Mouse (Mus musculus) stomach, postnatal 0 days (tissue): ENCODE measurements at regions not wholly inside any gene's neighbourhood (a gene's known extent, or its start where the extent isn't known, plus 50 kb on each side); places are given as distances from the start of the nearest gene placed in this dataset.

Source experiments
- ATAC-seq: fragments of 200-750 bp; cut with Nextera tagmentation; 2 replicates; pipeline ENCODE4 v1.8.0; 2017; ENCODE audit not compliant: low FRiP score, low TSS enrichment
- DNase-seq: peaks from one replicate; pipeline ENCODE4 v3.0.0-alpha.2; 2016; ENCODE audit warnings: low spot score
- H3K27ac ChIP-seq: fragments of 300-500 bp; sonication (generic); replicated peaks from 2 replicates; pipeline ENCODE4 v1.5.1; 2014; ENCODE audit warnings: mild to moderate bottlenecking, control low read depth
- H3K27me3 ChIP-seq: fragments of 300-500 bp; sonication (generic); 2 replicates; pipeline ENCODE4 v1.6.1; 2014; ENCODE audit warnings: low read length; ENCODE audit not compliant: control insufficient read depth, insufficient read depth
- H3K36me3 ChIP-seq: fragments of 300-500 bp; sonication (generic); 2 replicates; pipeline ENCODE4 v1.6.1; 2014; ENCODE audit warnings: low read length, mixed read lengths; ENCODE audit not compliant: control insufficient read depth, insufficient read depth
- H3K4me1 ChIP-seq: fragments of 300-500 bp; sonication (generic); replicated peaks from 2 replicates; pipeline ENCODE4 v1.6.1; 2014; ENCODE audit warnings: antibody characterized with exemption; ENCODE audit not compliant: control insufficient read depth, insufficient read depth
- H3K4me2 ChIP-seq: fragments of 300-500 bp; sonication (generic); replicated peaks from 2 replicates; pipeline ENCODE4 v1.6.1; 2014; ENCODE audit warnings: low read depth, mild to moderate bottlenecking, control low read depth, moderate library complexity
- H3K4me3 ChIP-seq: fragments of 300-500 bp; sonication (generic); 2 replicates; pipeline ENCODE4 v1.5.1; 2014; ENCODE audit warnings: low read depth, low read length, control low read depth
- H3K9ac ChIP-seq: fragments of 300-500 bp; sonication (generic); 2 replicates; pipeline ENCODE4 v1.6.1; 2014; ENCODE audit warnings: mild to moderate bottlenecking, low read length, control low read depth, mixed read lengths
- H3K9me3 ChIP-seq: fragments of 300-500 bp; sonication (generic); 2 replicates; pipeline ENCODE4 v1.6.1; 2016; ENCODE audit warnings: low read length; ENCODE audit not compliant: control insufficient read depth
- CTCF ChIP-seq: IDR thresholded peaks from 2 replicates; pipeline ENCODE4 v1.5.1; 2016; ENCODE audit warnings: antibody characterized with exemption, low read depth, mild to moderate bottlenecking, moderate library complexity
- EP300 ChIP-seq: optimal IDR thresholded peaks from 2 replicates; pipeline ENCODE3; 2016; ENCODE audit warnings: antibody characterized with exemption
- WGBS: fragments of 180-500 bp; shearing (Covaris S2); extraction: QIAGEN DNeasy Blood & Tissue Kit; methylation state at CpG from one replicate; pipeline ENCODE4 v1.1.7; 2014; 5-methylcytosine and 5-hydroxymethylcytosine counted together

GRCm38 (mm10) chr14:105417967-105418366 is 159.6 kb downstream of the Ndfip2 start:
- DNase-seq (no peak), ATAC-seq (no peak)
- Histone ChIP-seq H3K27me3 (no peaks in the 10 kb centered on the region), H3K36me3 (no peaks in the 10 kb centered on the region), H3K4me1 (no peaks in the 10 kb centered on the region), H3K9me3 (no peaks in the 10 kb centered on the region), H3K4me2 (no peak overlapping the region), H3K4me3 (no peak overlapping the region), H3K9ac (no peak overlapping the region), H3K27ac (no peak overlapping the region)
- 27% methylated on average over 4 of the region's 4 CpGs for WGBS
- TF ChIP-seq EP300: no peak
- TF ChIP-seq CTCF: no peak

GRCm38 (mm10) chr14:105417458-105417960 is 159.1 kb downstream of the Ndfip2 start:
- TF ChIP-seq CTCF (no peak), EP300 (no peak)
- no peaks in the 10 kb centered on the region for H3K4me1 ChIP-seq
- no peak for DNase-seq
- H3K36me3 ChIP-seq: no peaks in the 10 kb centered on the region
- no peak overlapping the region for H3K4me3 ChIP-seq
- H3K27me3 ChIP-seq: no peaks in the 10 kb centered on the region
- no peak overlapping the region for H3K4me2 ChIP-seq
- 60% methylated on average over 8 of the region's 8 CpGs for WGBS
- ATAC-seq: no peak
- H3K27ac ChIP-seq: no peak overlapping the region
- no peaks in the 10 kb centered on the region for H3K9me3 ChIP-seq
- H3K9ac ChIP-seq: no peak overlapping the region

GRCm38 (mm10) chr14:105416964-105417363 is 158.6 kb downstream of the Ndfip2 start:
- WGBS: 54% methylated on average over 7 of the region's 7 CpGs
- no peak overlapping the region for H3K9ac ChIP-seq
- DNase-seq (no peak), ATAC-seq (no peak)
- no peak overlapping the region for H3K27ac ChIP-seq
- no peaks in the 10 kb centered on the region for H3K4me1 ChIP-seq
- no peak for TF ChIP-seq CTCF
- no peak for TF ChIP-seq EP300
- H3K4me3 ChIP-seq: no peak overlapping the region
- H3K36me3 ChIP-seq: no peaks in the 10 kb centered on the region
- no peaks in the 10 kb centered on the region for H3K27me3 ChIP-seq
- H3K4me2 ChIP-seq: no peak overlapping the region
- H3K9me3 ChIP-seq: no peaks in the 10 kb centered on the region

DNA sequence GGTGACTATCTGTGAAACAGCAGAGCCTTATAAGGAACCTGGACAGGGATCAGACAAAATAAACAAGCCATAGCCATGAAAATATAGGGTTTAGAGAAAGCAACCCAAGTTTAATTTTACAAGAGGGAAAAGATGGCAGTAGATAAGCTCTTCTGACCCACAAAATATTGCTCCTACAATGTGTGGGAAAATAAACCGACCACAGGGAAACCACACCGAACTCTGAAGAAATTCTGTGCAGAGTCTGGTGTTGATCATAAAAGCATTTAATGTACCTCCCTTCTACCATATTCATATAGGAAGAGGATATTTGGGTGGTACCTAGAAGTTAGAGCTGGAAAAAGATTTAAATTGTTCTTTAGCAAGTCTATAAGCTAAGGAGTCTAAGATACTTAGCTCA is 146.3 kb downstream of the Ndfip2 start:
- H3K4me2 ChIP-seq: no peak overlapping the region
- H3K27me3 ChIP-seq: no peaks in the 10 kb centered on the region
- H3K4me3 ChIP-seq: no peak overlapping the region
- no peaks in the 10 kb centered on the region for H3K4me1 ChIP-seq
- no peak for DNase-seq
- TF ChIP-seq CTCF (no peak), EP300 (no peak)
- H3K27ac ChIP-seq: no peak overlapping the region
- no peaks in the 10 kb centered on the region for H3K9me3 ChIP-seq
- WGBS: 65% methylated on average over 2 of the region's 2 CpGs
- no peak overlapping the region for H3K9ac ChIP-seq
- ATAC-seq: no peak
- H3K36me3 ChIP-seq: no peaks in the 10 kb centered on the region

- no peak for DNase-seq
Observed at GRCm38 (mm10) chr14:105404241-105404640, 145.9 kb downstream of the Ndfip2 start.

DNA sequence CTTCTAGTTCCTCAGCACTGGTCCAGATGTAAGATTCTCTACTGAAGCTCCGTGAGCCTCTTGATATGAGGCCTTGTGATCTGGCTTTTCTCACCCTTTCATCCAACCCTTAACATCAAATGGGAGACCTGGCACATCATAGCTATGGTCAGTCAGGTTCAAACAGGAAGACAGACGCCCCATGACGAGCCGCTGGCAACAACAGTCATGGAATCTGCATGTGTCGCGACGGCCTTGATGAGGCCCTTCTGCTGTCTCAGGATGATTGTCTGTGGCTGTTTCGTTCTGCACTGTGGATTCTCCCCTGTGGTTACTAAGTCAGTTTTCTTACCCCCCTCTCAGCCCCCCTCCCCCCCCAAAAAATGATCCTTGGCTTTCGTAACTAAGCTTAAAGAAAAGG is 144.9 kb downstream of the Ndfip2 start:
- DNase-seq: no peak
- H3K27me3 ChIP-seq: no peaks in the 10 kb centered on the region
- no peak for TF ChIP-seq CTCF
- no peak for TF ChIP-seq EP300
- H3K4me3 ChIP-seq: no peak overlapping the region
- no peaks in the 10 kb centered on the region for H3K9me3 ChIP-seq
- WGBS: 72% methylated on average over 9 of the region's 9 CpGs
- H3K4me1 ChIP-seq: no peaks in the 10 kb centered on the region
- no peak for ATAC-seq
- no peak overlapping the region for H3K4me2 ChIP-seq
- no peaks in the 10 kb centered on the region for H3K36me3 ChIP-seq
- no peak overlapping the region for H3K9ac ChIP-seq
- no peak overlapping the region for H3K27ac ChIP-seq

More at GRCm38 (mm10) chr14:105404241-105404640, 145.9 kb downstream of the Ndfip2 start:
- WGBS: 68% methylated on average over 6 of the region's 6 CpGs
- Histone ChIP-seq H3K9me3 (no peaks in the 10 kb centered on the region), H3K4me2 (no peak overlapping the region), H3K27me3 (no peaks in the 10 kb centered on the region), H3K36me3 (no peaks in the 10 kb centered on the region), H3K9ac (no peak overlapping the region), H3K4me3 (no peak overlapping the region), H3K27ac (no peak overlapping the region), H3K4me1 (no peaks in the 10 kb centered on the region)
- no peak for TF ChIP-seq EP300
- TF ChIP-seq CTCF: no peak
- no peak for ATAC-seq
